Mouse (Mus musculus): ENCODE measurements at regions not wholly inside any gene's neighbourhood (a gene's known extent, or its start where the extent isn't known, plus 50 kb on each side); places are given as distances from the start of the nearest gene placed in this dataset.

GRCm38 (mm10) chr10:67372569-67373161, 87.6 kb upstream of the Nrbf2 start:
- H3K9me3 ChIP-seq (replicated peaks; ENCODE audit: insufficient read depth, low read length): no peaks in the 10 kb centered on the region
- no peak for DNase-seq (ENCODE audit: low read depth, low spot score)
- H3K27me3 ChIP-seq (ENCODE audit: control insufficient read depth in 1 of 2, insufficient read depth in 2 of 2, low read length in 2 of 2): no peaks in the 10 kb centered on the region
- no peak overlapping the region for H3K4me3 ChIP-seq (ENCODE audit: control insufficient read depth in 1 of 2, insufficient read depth in 1 of 2, low read depth in 2 of 2, low read length in 2 of 2)
- peaks cover 0 to 3% of the 10 kb centered on the region in 2 experiments; a peak in 1 of 4 replicates for H3K36me3 ChIP-seq (ENCODE audit: control insufficient read depth in 1 of 2, insufficient read depth in 2 of 2, low read length in 2 of 2)
- H3K79me2 ChIP-seq (ENCODE audit: control insufficient read depth, insufficient read depth, low read length, poor library complexity): no peaks in the 10 kb centered on the region
- TF ChIP-seq POLR2AphosphoS2 (IDR thresholded peaks at IDR 0.05; ENCODE audit: low read length): no peak
- no peak for TF ChIP-seq CHD2 (IDR thresholded peaks at IDR 0.05; ENCODE audit: low read length)
- no peak for TF ChIP-seq ZMIZ1 (IDR thresholded peaks at IDR 0.05; ENCODE audit: low read depth, low read length)
- TF ChIP-seq TBP (IDR thresholded peaks at IDR 0.05; ENCODE audit: low read depth, low read length): no peak
- TF ChIP-seq TCF12 (IDR thresholded peaks at IDR 0.05; ENCODE audit: low read depth, low read length): no peak
- TF ChIP-seq NRF1 (IDR thresholded peaks at IDR 0.05; ENCODE audit: insufficient read depth, low read depth, low read length, poor library complexity, severe bottlenecking): no peak
- TF ChIP-seq ETS1 (IDR thresholded peaks at IDR 0.05; ENCODE audit: low read depth, low read length): no peak
- TF ChIP-seq MEF2A (IDR thresholded peaks at IDR 0.05; ENCODE audit: extremely low read depth, insufficient replicate concordance, low read depth, low read length, poor library complexity, severe bottlenecking): no peak
- no peak for TF ChIP-seq ZC3H11A (IDR thresholded peaks at IDR 0.05; ENCODE audit: low read depth, low read length)
- TF ChIP-seq MXI1 (IDR thresholded peaks at IDR 0.05; ENCODE audit: low read depth, low read length): no peak
- no peak for TF ChIP-seq NELFE (IDR thresholded peaks at IDR 0.05; ENCODE audit: low read depth, low read length)
- no peak for TF ChIP-seq USF2 (IDR thresholded peaks at IDR 0.05; ENCODE audit: borderline replicate concordance in 1 of 2, insufficient read depth in 1 of 2, low read depth in 1 of 2, low read length in 2 of 2)
- no peak overlapping the region for H3K9ac ChIP-seq (ENCODE audit: control insufficient read depth, low read depth, low read length, poor library complexity, severe bottlenecking)
- no peaks in the 10 kb centered on the region for H3K4me1 ChIP-seq (ENCODE audit: control insufficient read depth in 1 of 2, insufficient read depth in 2 of 2, low read length in 2 of 2)
- H3K27ac ChIP-seq (ENCODE audit: control insufficient read depth, low read depth, low read length): no peak overlapping the region

GRCm38 (mm10) chr10:67376638-67377037, 91.5 kb upstream of the Nrbf2 start:
- no peak overlapping the region for H3K4me3 ChIP-seq (ENCODE audit: control insufficient read depth in 1 of 2, insufficient read depth in 1 of 2, low read depth in 2 of 2, low read length in 2 of 2)
- H3K4me1 ChIP-seq (ENCODE audit: control insufficient read depth in 1 of 2, insufficient read depth in 2 of 2, low read length in 2 of 2): peaks cover 0 to 3% of the 10 kb centered on the region in 2 experiments; a peak in 1 of 4 replicates
- no peaks in the 10 kb centered on the region for H3K27me3 ChIP-seq (ENCODE audit: control insufficient read depth in 1 of 2, insufficient read depth in 2 of 2, low read length in 2 of 2)
- no peak overlapping the region for H3K9ac ChIP-seq (ENCODE audit: control insufficient read depth, low read depth, low read length, poor library complexity, severe bottlenecking)
- no peaks in the 10 kb centered on the region for H3K9me3 ChIP-seq (replicated peaks; ENCODE audit: insufficient read depth, low read length)
- TF ChIP-seq UBTF (IDR thresholded peaks at IDR 0.05; ENCODE audit: borderline replicate concordance, insufficient read depth, low read depth, low read length) (no peak), MYC (IDR thresholded peaks at IDR 0.05; ENCODE audit: low read depth, low read length) (no peak), POLR2A (IDR thresholded peaks at IDR 0.05; ENCODE audit: control insufficient read depth in 1 of 2, insufficient read depth in 1 of 2, low read depth in 1 of 2, low read length in 2 of 2, poor library complexity in 1 of 2) (no peak), POLR2AphosphoS5 (IDR thresholded peaks at IDR 0.05; ENCODE audit: borderline replicate concordance, low read depth, low read length) (no peak), CTCF (IDR thresholded peaks at IDR 0.05 in 2 of 3, conservative IDR thresholded peaks at IDR 0.05 in 1 of 3; ENCODE audit: control insufficient read depth in 1 of 3, insufficient read depth in 1 of 3, low read depth in 2 of 3, low read length in 3 of 3, poor library complexity in 1 of 3, severe bottlenecking in 1 of 3) (no peak), TBP (IDR thresholded peaks at IDR 0.05; ENCODE audit: low read depth, low read length) (no peak), SMC3 (IDR thresholded peaks at IDR 0.05; ENCODE audit: low read depth, low read length) (no peak), ZKSCAN1 (IDR thresholded peaks at IDR 0.05; ENCODE audit: low read depth, low read length) (no peak), TCF12 (IDR thresholded peaks at IDR 0.05; ENCODE audit: low read depth, low read length) (no peak), ZC3H11A (IDR thresholded peaks at IDR 0.05; ENCODE audit: low read depth, low read length) (no peak), USF2 (IDR thresholded peaks at IDR 0.05; ENCODE audit: borderline replicate concordance in 1 of 2, insufficient read depth in 1 of 2, low read depth in 1 of 2, low read length in 2 of 2) (no peak), RAD21 (IDR thresholded peaks at IDR 0.05; ENCODE audit: low read depth, low read length) (no peak), NELFE (IDR thresholded peaks at IDR 0.05; ENCODE audit: low read depth, low read length) (no peak), ZMIZ1 (IDR thresholded peaks at IDR 0.05; ENCODE audit: low read depth, low read length) (no peak), MYB (IDR thresholded peaks at IDR 0.05; ENCODE audit: low read depth, low read length) (no peak), ETS1 (IDR thresholded peaks at IDR 0.05; ENCODE audit: low read depth, low read length) (no peak), MEF2A (IDR thresholded peaks at IDR 0.05; ENCODE audit: extremely low read depth, insufficient replicate concordance, low read depth, low read length, poor library complexity, severe bottlenecking) (no peak), MAFK (IDR thresholded peaks at IDR 0.05; ENCODE audit: borderline replicate concordance, low read depth, low read length) (no peak)
- H3K36me3 ChIP-seq (ENCODE audit: control insufficient read depth in 1 of 2, insufficient read depth in 2 of 2, low read length in 2 of 2): peaks cover 3% of the 10 kb centered on the region in 2 experiments; a peak in 2 of 4 replicates
- DNase-seq (ENCODE audit: low read depth, low spot score): no peak
- no peaks in the 10 kb centered on the region for H3K79me2 ChIP-seq (ENCODE audit: control insufficient read depth, insufficient read depth, low read length, poor library complexity)
- no peak overlapping the region for H3K27ac ChIP-seq (ENCODE audit: control insufficient read depth, low read depth, low read length)
